Mouse (Mus musculus): ENCODE results near the gene Robo1. TPM values are rescaled to one million over a fixed set of nuclear protein-coding genes. Genes with fewer than 3 reads are reported as not detected.

Robo1 gene
- polyA plus RNA-seq, 1 experiment, result 0.72 TPM

GRCm38 (mm10) chr16:72691909-72692308 is 383.8 kb downstream of the Robo1 start:
- H3K4me1 ChIP-seq (ENCODE audit: control insufficient read depth, insufficient read depth, low read length), result no peaks in the 10 kb centered on the region
- TF ChIP-seq CTCF (IDR thresholded peaks at IDR 0.05; ENCODE audit: low read depth, low read length) (no peak), POLR2A (IDR thresholded peaks at IDR 0.05; ENCODE audit: borderline replicate concordance, low read depth, low read length) (no peak)
- no peak overlapping the region for H3K4me3 ChIP-seq (ENCODE audit: insufficient read depth, low read length)
- H3K27ac ChIP-seq (ENCODE audit: insufficient read depth, low read depth, low read length), result no peak overlapping the region

- TF ChIP-seq POLR2A (IDR thresholded peaks at IDR 0.05; ENCODE audit: borderline replicate concordance, low read depth, low read length), result no peak
- no peaks in the 10 kb centered on the region for H3K4me1 ChIP-seq (ENCODE audit: control insufficient read depth, insufficient read depth, low read length)
- H3K27ac ChIP-seq (ENCODE audit: insufficient read depth, low read depth, low read length), result no peak overlapping the region
- no peak overlapping the region for H3K4me3 ChIP-seq (ENCODE audit: insufficient read depth, low read length)
Observed at GRCm38 (mm10) chr16:72693446-72694274, 385.6 kb downstream of the Robo1 start.

GRCm38 (mm10) chr16:72694787-72695186 is 386.7 kb downstream of the Robo1 start:
- TF ChIP-seq POLR2A (IDR thresholded peaks at IDR 0.05; ENCODE audit: borderline replicate concordance, low read depth, low read length) (no peak), CTCF (IDR thresholded peaks at IDR 0.05; ENCODE audit: low read depth, low read length) (no peak)
- H3K27ac ChIP-seq (ENCODE audit: insufficient read depth, low read depth, low read length), result no peak overlapping the region
- H3K4me1 ChIP-seq (ENCODE audit: control insufficient read depth, insufficient read depth, low read length), result no peaks in the 10 kb centered on the region
- H3K4me3 ChIP-seq (ENCODE audit: insufficient read depth, low read length), result no peak overlapping the region

GRCm38 (mm10) chr16:72699238-72700006 is 391.3 kb downstream of the Robo1 start:
- no peak overlapping the region for H3K27ac ChIP-seq (ENCODE audit: insufficient read depth, low read depth, low read length)
- H3K4me1 ChIP-seq (ENCODE audit: control insufficient read depth, insufficient read depth, low read length), result no peaks in the 10 kb centered on the region

GRCm38 (mm10) chr16:72700297-72700696 is 392.2 kb downstream of the Robo1 start:
- Histone ChIP-seq H3K27ac (ENCODE audit: insufficient read depth, low read depth, low read length) (no peak overlapping the region), H3K4me1 (ENCODE audit: control insufficient read depth, insufficient read depth, low read length) (no peaks in the 10 kb centered on the region), H3K4me3 (ENCODE audit: insufficient read depth, low read length) (no peak overlapping the region)
- TF ChIP-seq CTCF (IDR thresholded peaks at IDR 0.05; ENCODE audit: low read depth, low read length), result no peak
- TF ChIP-seq POLR2A (IDR thresholded peaks at IDR 0.05; ENCODE audit: borderline replicate concordance, low read depth, low read length), result no peak

More at GRCm38 (mm10) chr16:72699238-72700006, 391.3 kb downstream of the Robo1 start:
- TF ChIP-seq POLR2A (IDR thresholded peaks at IDR 0.05; ENCODE audit: borderline replicate concordance, low read depth, low read length) (no peak), CTCF (IDR thresholded peaks at IDR 0.05; ENCODE audit: low read depth, low read length) (no peak)
- no peak overlapping the region for H3K4me3 ChIP-seq (ENCODE audit: insufficient read depth, low read length)

GRCm38 (mm10) chr16:72703486-72703885 is 395.4 kb downstream of the Robo1 start:
- no peaks in the 10 kb centered on the region for H3K4me1 ChIP-seq (ENCODE audit: control insufficient read depth, insufficient read depth, low read length)
- H3K4me3 ChIP-seq (ENCODE audit: insufficient read depth, low read length), result no peak overlapping the region
- TF ChIP-seq POLR2A (IDR thresholded peaks at IDR 0.05; ENCODE audit: borderline replicate concordance, low read depth, low read length), result no peak
- no peak for TF ChIP-seq CTCF (IDR thresholded peaks at IDR 0.05; ENCODE audit: low read depth, low read length)
- H3K27ac ChIP-seq (ENCODE audit: insufficient read depth, low read depth, low read length), result no peak overlapping the region

- no peaks in the 10 kb centered on the region for H3K4me1 ChIP-seq (ENCODE audit: control insufficient read depth, insufficient read depth, low read length)
- H3K4me3 ChIP-seq (ENCODE audit: insufficient read depth, low read length), result no peak overlapping the region
- TF ChIP-seq CTCF (IDR thresholded peaks at IDR 0.05; ENCODE audit: low read depth, low read length), result no peak
- no peak overlapping the region for H3K27ac ChIP-seq (ENCODE audit: insufficient read depth, low read depth, low read length)
Observed at GRCm38 (mm10) chr16:72705851-72706250, 397.7 kb downstream of the Robo1 start.

GRCm38 (mm10) chr16:72708526-72708925 is 400.4 kb downstream of the Robo1 start:
- Histone ChIP-seq H3K27ac (ENCODE audit: insufficient read depth, low read depth, low read length) (no peak overlapping the region), H3K4me3 (ENCODE audit: insufficient read depth, low read length) (no peak overlapping the region), H3K4me1 (ENCODE audit: control insufficient read depth, insufficient read depth, low read length) (no peaks in the 10 kb centered on the region)
- TF ChIP-seq POLR2A (IDR thresholded peaks at IDR 0.05; ENCODE audit: borderline replicate concordance, low read depth, low read length), result no peak
- no peak for TF ChIP-seq CTCF (IDR thresholded peaks at IDR 0.05; ENCODE audit: low read depth, low read length)

GRCm38 (mm10) chr16:72717118-72717802 is 409.2 kb downstream of the Robo1 start:
- no peak overlapping the region for H3K27ac ChIP-seq (ENCODE audit: insufficient read depth, low read depth, low read length)
- TF ChIP-seq POLR2A (IDR thresholded peaks at IDR 0.05; ENCODE audit: borderline replicate concordance, low read depth, low read length) (no peak), CTCF (IDR thresholded peaks at IDR 0.05; ENCODE audit: low read depth, low read length) (no peak)
- H3K4me1 ChIP-seq (ENCODE audit: control insufficient read depth, insufficient read depth, low read length), result no peaks in the 10 kb centered on the region
- H3K4me3 ChIP-seq (ENCODE audit: insufficient read depth, low read length), result no peak overlapping the region
